Mouse (Mus musculus) adrenal gland, postnatal 25 days (tissue): ENCODE data around the gene Prkg2. TPM values are rescaled to one million over a fixed set of nuclear protein-coding genes. Genes with fewer than 3 reads are reported as not detected.

ENCODE experiments used
- DNase-seq: peaks from one replicate; pipeline ENCODE4 v3.0.0; 2021; ENCODE audit warnings: mixed read lengths
- total RNA-seq: library from RNA; stranded (reverse); gene quantifications from 2 replicates; pipeline ENCODE4 v1.2.3, GENCODE M21; 2021

Prkg2 gene
- total RNA-seq, 1 experiment from 2014 or later = 2.9 TPM

- DNase-seq = no peak
These were observed 139.2 kb downstream of the Prkg2 start for GRCm38 (mm10) chr5:98897946-98898345.

- no peak for DNase-seq
These were observed 142.9 kb downstream of the Prkg2 start for GRCm38 (mm10) chr5:98894281-98894680.

- DNase-seq = no peak
These were observed 146.6 kb downstream of the Prkg2 start for GRCm38 (mm10) chr5:98890544-98891050.

GRCm38 (mm10) chr5:98882096-98882495, 155.1 kb downstream of the Prkg2 start:
- no peak for DNase-seq

Other genes starting within 250 kb of the Prkg2 start
- gene Bmp3, start 182.9 kb downstream of the Prkg2 start, total RNA-seq = 0.43 and 0.86 TPM in 2 replicates